Mouse (Mus musculus): ENCODE data around the gene Nubpl. TPM values are rescaled to one million over a fixed set of nuclear protein-coding genes. Genes with fewer than 3 reads are reported as not detected.

The Nubpl gene
- polyA plus RNA-seq, 1 experiment from 2014 or later: 18.9 TPM

- Histone ChIP-seq H3K9me3 (ENCODE audit: control insufficient read depth, low read length) (no peaks in the 10 kb centered on the region), H3K36me3 (ENCODE audit: control insufficient read depth, insufficient read depth, low read length) (no peaks in the 10 kb centered on the region), H3K4me3 (ENCODE audit: low read length) (no peak overlapping the region), H3K4me2 (replicated peaks; ENCODE audit: low read depth, low read length) (no peak overlapping the region), H3K27me3 (ENCODE audit: control insufficient read depth, insufficient read depth, low read length) (no peaks in the 10 kb centered on the region), H3K4me1 (ENCODE audit: control insufficient read depth, insufficient read depth, low read length) (no peaks in the 10 kb centered on the region), H3K9ac (ENCODE audit: low read depth, low read length) (no peak overlapping the region), H3K27ac (ENCODE audit: low read depth, low read length) (no peak overlapping the region)
- 84% methylated on average over 6 of the region's 6 CpGs for WGBS
- no peak for ATAC-seq (ENCODE audit: low FRiP score, low TSS enrichment)
These were observed 263.7 kb downstream of the Nubpl start for GRCm38 (mm10) chr12:52361198-52361597.

Other genes with a start within 250 kb of the Nubpl start
- 7.5 and 14.7 TPM in 2 replicates for gene Heatr5a, start 126.4 kb upstream of the Nubpl start, polyA plus RNA-seq (2014; fragmentation: Nextera tagmentation; extraction: Ambion mirVana)
- gene Dtd2, start 91.2 kb upstream of the Nubpl start, polyA plus RNA-seq (2014; fragmentation: Nextera tagmentation; extraction: Ambion mirVana): 28.8 and 30.2 TPM in 2 replicates
- not detected in 2 replicates for gene Gpr33, start 69.7 kb upstream of the Nubpl start, polyA plus RNA-seq (2014; fragmentation: Nextera tagmentation; extraction: Ambion mirVana)